In the genomic region with DNA sequence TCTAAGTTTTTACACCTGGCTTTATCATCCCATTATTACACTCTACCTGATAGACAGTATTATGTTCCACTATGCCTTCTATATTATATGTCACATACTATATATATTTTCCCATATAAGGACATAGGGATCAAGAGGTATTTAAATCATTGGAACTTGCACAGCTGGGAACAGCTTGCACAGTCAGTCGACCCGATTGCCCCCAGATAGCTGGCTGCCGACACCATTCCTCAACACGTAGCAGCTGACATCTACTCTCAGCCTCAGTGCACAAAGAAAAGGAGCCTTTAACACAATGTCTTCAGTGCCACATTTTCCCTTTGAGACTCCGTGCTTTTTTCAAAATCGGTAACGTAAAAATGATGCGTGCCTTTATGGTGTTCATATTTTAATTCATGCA, we compare ENCODE assay signal across 34 mouse cellular contexts.
DNase-seq lines count a peak whose midpoint lies in the region; ATAC-seq and TF ChIP-seq lines count a peak whose summit lies in the region.
"Had no signal": no experiment of that assay in that cellular context is flagged by ENCODE, and none has a peak within 500 bp of the region (broad histone marks: within the 10 kb centered on the region; RNA-seq: fewer than 3 reads in every experiment).

No protein-coding gene starts in this region.

- ATAC-seq in kidney, embryonic 16.5 days (ENCODE audit: low FRiP score, low TSS enrichment): peak; percentile 11; the same call in 1 of the 2 replicates
- ATAC-seq in stomach, embryonic 14.5 days (ENCODE audit: insufficient number of reproducible peaks, insufficient read depth, low FRiP score, low read depth): no peak
- ATAC-seq in stomach, postnatal 0 days (ENCODE audit: low FRiP score, low TSS enrichment): no peak
- no peak; the same call in 1 of the 2 replicates for ATAC-seq in stomach, embryonic 16.5 days (ENCODE audit: insufficient read depth, low FRiP score)
- ATAC-seq: activated CD4-positive, CD25-positive, alpha-beta regulatory T cell, adult 4 months; forebrain, embryonic 15.5 days had no signal

- H3K9me3 ChIP-seq in kidney, embryonic 16.5 days (ENCODE audit: low read length): no peaks in the 10 kb centered on the region
- no peaks in the 10 kb centered on the region for H3K9me3 ChIP-seq in stomach, embryonic 14.5 days (ENCODE audit: control insufficient read depth, low read depth, low read length)
- H3K9me3 ChIP-seq in stomach, postnatal 0 days (ENCODE audit: control insufficient read depth, low read length): no peaks in the 10 kb centered on the region
- no peaks in the 10 kb centered on the region for H3K9me3 ChIP-seq in stomach, embryonic 16.5 days (replicated peaks; ENCODE audit: control insufficient read depth, low read length)
- H3K9me3 ChIP-seq: embryonic facial prominence, embryonic 12.5 days; forebrain, embryonic 10.5 days; forebrain, embryonic 15.5 days; hindbrain, embryonic 13.5 days; midbrain, embryonic 12.5 days; neural tube, embryonic 12.5 days had no signal

- H3K36me3 ChIP-seq in kidney, embryonic 16.5 days (ENCODE audit: insufficient read depth, low read length): no peaks in the 10 kb centered on the region
- no peaks in the 10 kb centered on the region for H3K36me3 ChIP-seq in kidney, adult 2 months (ENCODE audit: control insufficient read depth, insufficient read depth, low read length)
- H3K36me3 ChIP-seq in stomach, embryonic 14.5 days (ENCODE audit: control insufficient read depth, insufficient read depth, low read length): no peaks in the 10 kb centered on the region
- H3K36me3 ChIP-seq in stomach, postnatal 0 days (ENCODE audit: control insufficient read depth, insufficient read depth, low read length): no peaks in the 10 kb centered on the region
- no peaks in the 10 kb centered on the region for H3K36me3 ChIP-seq in stomach, embryonic 16.5 days (ENCODE audit: control insufficient read depth, insufficient read depth, low read length)
- H3K36me3 ChIP-seq: embryonic facial prominence, embryonic 12.5 days; forebrain, embryonic 10.5 days; forebrain, embryonic 15.5 days; hindbrain, embryonic 13.5 days; midbrain, embryonic 12.5 days; neural tube, embryonic 12.5 days had no signal

- no peak for TF ChIP-seq EP300 in stomach, postnatal 0 days (optimal IDR thresholded peaks at IDR 0.05)

- DNase-seq in kidney, adult 2 months: no peak
- DNase-seq in layer of hippocampus, adult 2 months (ENCODE audit: low spot score in 2 of 2): no peak
- DNase-seq in layer of hippocampus, postnatal 36 days: no peak
- no peak for DNase-seq in stomach, postnatal 0 days (ENCODE audit: low spot score)
- DNase-seq in cerebellum, postnatal 10 days: no peak
- DNase-seq: adrenal gland, adult 2 months; adrenal gland, postnatal 36 days; cerebellum, adult 18-20 months; cerebellum, postnatal 25 days; gastrocnemius, postnatal 25 days; heart, adult 18-20 months; heart, postnatal 4 days; layer of hippocampus, adult 9-11 months; left cerebral cortex, postnatal 4 days; liver; lung, adult 2 months; lung, postnatal 36 days; right cerebral cortex, postnatal 4 days; thymus, postnatal 14 days had no signal

- no peak overlapping the region for H3K4me2 ChIP-seq in kidney, embryonic 16.5 days (replicated peaks; ENCODE audit: low read depth, low read length)
- no peak overlapping the region for H3K4me2 ChIP-seq in stomach, embryonic 14.5 days (replicated peaks; ENCODE audit: low read depth, low read length)
- no peak overlapping the region for H3K4me2 ChIP-seq in stomach, postnatal 0 days (replicated peaks; ENCODE audit: low read depth)
- no peak overlapping the region for H3K4me2 ChIP-seq in stomach, embryonic 16.5 days (ENCODE audit: low read depth, low read length)
- H3K4me2 ChIP-seq: forebrain, embryonic 15.5 days; heart, embryonic 11.5 days; hindbrain, embryonic 13.5 days; midbrain, embryonic 12.5 days; neural tube, embryonic 12.5 days had no signal

- 58% methylated on average over 8 of the region's 8 CpGs for WGBS in kidney, embryonic 16.5 days
- WGBS in kidney, adult 2 months: 71% methylated on average over 8 of the region's 8 CpGs
- WGBS in stomach, embryonic 14.5 days: 51% methylated on average over 8 of the region's 8 CpGs
- 60% methylated on average over 8 of the region's 8 CpGs for WGBS in stomach, postnatal 0 days
- 62% methylated on average over 8 of the region's 8 CpGs for WGBS in stomach, embryonic 16.5 days

- peaks cover 11% of the 10 kb centered on the region for H3K4me1 ChIP-seq in kidney, embryonic 16.5 days (ENCODE audit: insufficient read depth, low read length)
- H3K4me1 ChIP-seq in kidney, adult 2 months (ENCODE audit: control insufficient read depth, insufficient read depth, low read length): no peaks in the 10 kb centered on the region
- peaks cover 6% of the 10 kb centered on the region; the same call in 1 of the 2 replicates for H3K4me1 ChIP-seq in stomach, embryonic 14.5 days (ENCODE audit: control insufficient read depth, insufficient read depth, low read length)
- H3K4me1 ChIP-seq in stomach, postnatal 0 days (replicated peaks; ENCODE audit: control insufficient read depth, insufficient read depth): no peaks in the 10 kb centered on the region
- H3K4me1 ChIP-seq in stomach, embryonic 16.5 days (ENCODE audit: control insufficient read depth, insufficient read depth, low read length): peaks cover 4% of the 10 kb centered on the region; the same call in 1 of the 2 replicates
- H3K4me1 ChIP-seq: forebrain, embryonic 15.5 days; midbrain, embryonic 12.5 days; neural tube, embryonic 12.5 days had no signal

- no peaks in the 10 kb centered on the region for H3K27me3 ChIP-seq in kidney, embryonic 16.5 days (ENCODE audit: insufficient read depth, low read length)
- no peaks in the 10 kb centered on the region for H3K27me3 ChIP-seq in kidney, adult 2 months (replicated peaks; ENCODE audit: control insufficient read depth, insufficient read depth, low read length)
- no peaks in the 10 kb centered on the region for H3K27me3 ChIP-seq in stomach, embryonic 14.5 days (ENCODE audit: control insufficient read depth, insufficient read depth, low read length)
- no peaks in the 10 kb centered on the region for H3K27me3 ChIP-seq in stomach, postnatal 0 days (ENCODE audit: control insufficient read depth, insufficient read depth, low read length)
- no peaks in the 10 kb centered on the region for H3K27me3 ChIP-seq in stomach, embryonic 16.5 days (ENCODE audit: control insufficient read depth, insufficient read depth, low read length)
- H3K27me3 ChIP-seq: CH12.LX; embryonic facial prominence, embryonic 12.5 days; forebrain, embryonic 15.5 days; hindbrain, embryonic 13.5 days; midbrain, embryonic 12.5 days; neural tube, embryonic 12.5 days had no signal

- H3K9ac ChIP-seq in kidney, embryonic 16.5 days (replicated peaks; ENCODE audit: low read length): no peak overlapping the region
- H3K9ac ChIP-seq in stomach, embryonic 14.5 days (replicated peaks; ENCODE audit: low read depth, low read length): no peak overlapping the region
- no peak overlapping the region for H3K9ac ChIP-seq in stomach, postnatal 0 days (ENCODE audit: low read length)
- no peak overlapping the region for H3K9ac ChIP-seq in stomach, embryonic 16.5 days (ENCODE audit: low read length)
- H3K9ac ChIP-seq: embryonic facial prominence, embryonic 12.5 days; forebrain, embryonic 15.5 days; hindbrain, embryonic 13.5 days; liver, embryonic 14.5 days; midbrain, embryonic 12.5 days; neural tube, embryonic 12.5 days had no signal

- no peak for TF ChIP-seq CTCF in kidney, adult 2 months (conservative IDR thresholded peaks at IDR 0.05; ENCODE audit: insufficient read depth, insufficient read length, low read depth, low read length)
- no peak for TF ChIP-seq CTCF in layer of hippocampus, adult 2 months (conservative IDR thresholded peaks at IDR 0.05)
- TF ChIP-seq CTCF in stomach, postnatal 0 days (IDR thresholded peaks at IDR 0.05; ENCODE audit: low read depth): no peak

- TF ChIP-seq POLR2A in kidney, adult 2 months (IDR thresholded peaks at IDR 0.05; ENCODE audit: low read depth, low read length): no peak

- H3K4me3 ChIP-seq in kidney, embryonic 16.5 days (ENCODE audit: low read length): no peak overlapping the region
- H3K4me3 ChIP-seq in kidney, adult 2 months (ENCODE audit: insufficient read depth, low read depth, low read length): no peak overlapping the region
- H3K4me3 ChIP-seq in layer of hippocampus, adult 2 months: no peak overlapping the region
- no peak overlapping the region for H3K4me3 ChIP-seq in stomach, embryonic 14.5 days (ENCODE audit: low read depth, low read length)
- H3K4me3 ChIP-seq in stomach, postnatal 0 days (ENCODE audit: low read depth, low read length): no peak overlapping the region
- H3K4me3 ChIP-seq in stomach, embryonic 16.5 days (replicated peaks; ENCODE audit: low read length): no peak overlapping the region
- H3K4me3 ChIP-seq: embryonic facial prominence, embryonic 12.5 days; forebrain, embryonic 10.5 days; forebrain, embryonic 15.5 days; hindbrain, embryonic 13.5 days; megakaryocyte, embryonic 14.5 days; midbrain, embryonic 12.5 days; myocyte; neural tube, embryonic 12.5 days had no signal

- no peak overlapping the region for H3K27ac ChIP-seq in kidney, embryonic 16.5 days (ENCODE audit: low read length)
- no peak overlapping the region for H3K27ac ChIP-seq in kidney, adult 2 months (ENCODE audit: insufficient read depth, low read depth, low read length)
- H3K27ac ChIP-seq in layer of hippocampus, adult 2 months: peak overlapping the region; percentile 93
- H3K27ac ChIP-seq in stomach, embryonic 14.5 days (ENCODE audit: low read length): peak overlapping the region; percentile 2; the same call in 1 of the 2 replicates
- no peak overlapping the region for H3K27ac ChIP-seq in stomach, postnatal 0 days (replicated peaks)
- peak overlapping the region; percentile 78; the same call in 1 of the 2 replicates for H3K27ac ChIP-seq in stomach, embryonic 16.5 days (ENCODE audit: low read length)
- H3K27ac ChIP-seq: forebrain, embryonic 15.5 days; hindbrain, embryonic 13.5 days; liver, embryonic 14.5 days; midbrain, embryonic 12.5 days; neural tube, embryonic 12.5 days had no signal

Comparison
In these comparisons a context has a peak if more than half of its experiments do, and no peak if none do; other contexts are left out.
1. H3K27ac ChIP-seq: peak in layer of hippocampus, adult 2 months (single experiment), stomach, embryonic 14.5 days (single experiment) and stomach, embryonic 16.5 days (single experiment); none in kidney, embryonic 16.5 days (single experiment), kidney, adult 2 months (single experiment) and stomach, postnatal 0 days (single experiment).